Mouse (Mus musculus) limb, embryonic 15.5 days (tissue): Measurements from ENCODE around the gene Pkn2. TPM values are rescaled to one million over a fixed set of nuclear protein-coding genes. Genes with fewer than 3 reads are reported as not detected.

Source experiments
- ATAC-seq: fragments of 200-750 bp; cut with Nextera tagmentation; 2 replicates; pipeline ENCODE4 v1.8.0; 2017; ENCODE audit warnings: low read depth, moderate TSS enrichment; ENCODE audit not compliant: insufficient number of reproducible peaks, low FRiP score, low TSS enrichment
- H3K27ac ChIP-seq: fragments of 300-500 bp; sonication (generic); 2 replicates; pipeline ENCODE4 v1.5.1; 2015; ENCODE audit warnings: moderate library complexity, mild to moderate bottlenecking, inconsistent platforms
- H3K27me3 ChIP-seq: fragments of 300-500 bp; sonication (generic); 2 replicates; pipeline ENCODE4 v1.6.1; 2015; ENCODE audit warnings: inconsistent platforms
- H3K36me3 ChIP-seq: fragments of 300-500 bp; sonication (generic); 2 replicates; pipeline ENCODE4 v1.6.1; 2015; ENCODE audit warnings: inconsistent platforms
- H3K4me1 ChIP-seq: fragments of 300-500 bp; sonication (generic); 2 replicates; pipeline ENCODE4 v1.6.1; 2015; ENCODE audit warnings: inconsistent platforms
- H3K4me2 ChIP-seq: fragments of 300-500 bp; sonication (generic); 2 replicates; pipeline ENCODE4 v1.6.1; 2015; ENCODE audit warnings: mild to moderate bottlenecking, inconsistent platforms
- H3K4me3 ChIP-seq: fragments of 300-500 bp; sonication (generic); 2 replicates; pipeline ENCODE4 v1.5.1; 2015; ENCODE audit warnings: mild to moderate bottlenecking, inconsistent platforms
- H3K9ac ChIP-seq: fragments of 300-500 bp; sonication (generic); 2 replicates; pipeline ENCODE4 v1.6.1; 2015; ENCODE audit warnings: inconsistent platforms
- H3K9me3 ChIP-seq: fragments of 300-500 bp; sonication (generic); 2 replicates; pipeline ENCODE4 v1.6.1; 2016; ENCODE audit warnings: inconsistent platforms
- WGBS: fragments of 180-500 bp; shearing (Covaris S2); methylation state at CpG from one replicate; pipeline ENCODE4 v1.1.7; 2015; 5-methylcytosine and 5-hydroxymethylcytosine counted together
- polyA plus RNA-seq: library from polyadenylated mRNA; unstranded; fragments of >200 nt; fragmentation: Nextera tagmentation; extraction: Ambion mirVana; gene quantifications from 2 replicates; pipeline ENCODE4 v1.2.1, GENCODE M21; 2015

Pkn2 gene
- polyA plus RNA-seq, 1 experiment from 2014 or later = 39.0 TPM

DNA sequence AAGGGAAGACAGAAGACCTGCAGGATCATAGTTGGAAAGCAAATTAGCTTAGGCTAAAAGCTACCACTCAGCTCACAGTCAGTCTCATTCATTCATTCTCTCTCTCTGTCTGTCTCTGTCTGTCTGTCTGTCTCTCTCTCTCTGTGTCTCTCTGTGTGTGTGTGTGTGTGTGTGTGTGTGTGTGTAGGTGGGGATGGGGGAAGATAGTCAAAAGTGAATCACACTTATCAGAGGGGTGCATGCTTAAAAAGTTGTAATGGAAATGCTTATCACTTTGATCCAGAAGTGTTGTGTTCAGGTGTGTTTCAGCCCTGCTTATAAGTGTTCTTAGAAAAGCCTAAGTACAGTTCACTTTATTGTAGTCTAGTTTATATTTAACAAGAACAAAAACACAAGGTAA, 2.8 kb upstream of the Pkn2 start:
- H3K9ac ChIP-seq = no peak overlapping the region
- peaks cover 5% of the 10 kb centered on the region for H3K4me1 ChIP-seq
- no peaks in the 10 kb centered on the region for H3K27me3 ChIP-seq
- no peaks in the 10 kb centered on the region for H3K9me3 ChIP-seq
- H3K36me3 ChIP-seq = no peaks in the 10 kb centered on the region
- no peak overlapping the region for H3K4me3 ChIP-seq
- no peak overlapping the region for H3K4me2 ChIP-seq
- no peak overlapping the region for H3K27ac ChIP-seq
- no peak for ATAC-seq

DNA sequence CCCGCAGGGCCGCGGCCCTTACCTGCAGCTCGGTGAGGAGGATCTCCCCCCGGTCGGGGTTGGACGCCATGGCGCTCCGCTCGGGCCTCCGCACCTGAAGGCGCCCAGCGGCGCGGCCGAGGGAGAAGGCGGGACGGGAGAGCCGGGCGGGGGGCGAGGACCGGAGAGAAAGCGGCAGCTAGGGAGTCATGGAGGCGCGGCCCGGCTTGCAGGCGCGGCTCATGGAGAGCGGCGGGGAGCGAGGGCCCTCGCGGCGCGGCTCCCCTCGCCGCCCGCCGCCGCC, 274 bp downstream of the Pkn2 start:
- ATAC-seq = no peak; the same call in 1 of the 2 replicates
- no peaks in the 10 kb centered on the region for H3K36me3 ChIP-seq
- peak overlapping the region; percentile 100 for H3K4me3 ChIP-seq
- peak overlapping the region; percentile 94 for H3K27ac ChIP-seq
- under 1% methylated on average over 23 of the region's 40 CpGs for WGBS
- H3K9ac ChIP-seq = peak overlapping the region; percentile 98
- H3K27me3 ChIP-seq = no peaks in the 10 kb centered on the region
- peak overlapping the region; percentile 43 for H3K4me2 ChIP-seq
- H3K9me3 ChIP-seq = no peaks in the 10 kb centered on the region
- peaks cover 5% of the 10 kb centered on the region for H3K4me1 ChIP-seq

- Histone ChIP-seq H3K4me3 (peak overlapping the region; percentile 100), H3K9ac (peak overlapping the region; percentile 98), H3K9me3 (no peaks in the 10 kb centered on the region), H3K36me3 (no peaks in the 10 kb centered on the region), H3K27me3 (no peaks in the 10 kb centered on the region), H3K4me2 (peak overlapping the region; percentile 43), H3K4me1 (peaks cover 5% of the 10 kb centered on the region), H3K27ac (peak overlapping the region; percentile 94)
- WGBS = under 1% methylated on average over 49 of the region's 72 CpGs
- no peak; the same call in 1 of the 2 replicates for ATAC-seq
Observed at GRCm38 (mm10) chr3:142880790-142881588, 815 bp downstream of the Pkn2 start.

GRCm38 (mm10) chr3:142863236-142863635, 18.6 kb downstream of the Pkn2 start:
- 71% methylated on average over 2 of the region's 2 CpGs for WGBS
- Histone ChIP-seq H3K9ac (no peak overlapping the region), H3K4me3 (no peak overlapping the region), H3K27me3 (no peaks in the 10 kb centered on the region), H3K4me2 (no peak overlapping the region), H3K4me1 (no peaks in the 10 kb centered on the region), H3K9me3 (no peaks in the 10 kb centered on the region), H3K27ac (no peak overlapping the region), H3K36me3 (no peaks in the 10 kb centered on the region)
- ATAC-seq = no peak

- H3K4me1 ChIP-seq = peaks cover 4% of the 10 kb centered on the region; the same call in 1 of the 2 replicates
- H3K36me3 ChIP-seq = no peaks in the 10 kb centered on the region
- no peaks in the 10 kb centered on the region for H3K9me3 ChIP-seq
- H3K27me3 ChIP-seq = no peaks in the 10 kb centered on the region
- no peak for ATAC-seq
- no peak overlapping the region for H3K27ac ChIP-seq
- H3K9ac ChIP-seq = no peak overlapping the region
- no peak overlapping the region for H3K4me2 ChIP-seq
- 58% methylated on average over 3 of the region's 3 CpGs for WGBS
- no peak overlapping the region for H3K4me3 ChIP-seq
Observed at GRCm38 (mm10) chr3:142856832-142857231, 25.0 kb downstream of the Pkn2 start.

- Histone ChIP-seq H3K4me1 (peaks cover 4% of the 10 kb centered on the region; the same call in 1 of the 2 replicates), H3K9me3 (no peaks in the 10 kb centered on the region), H3K9ac (no peak overlapping the region), H3K4me3 (no peak overlapping the region), H3K4me2 (no peak overlapping the region), H3K27ac (peak overlapping the region; percentile 43; the same call in 1 of the 2 replicates), H3K27me3 (no peaks in the 10 kb centered on the region), H3K36me3 (no peaks in the 10 kb centered on the region)
- ATAC-seq = no peak
- WGBS = 64% methylated on average over 4 of the region's 4 CpGs
Observed at GRCm38 (mm10) chr3:142855961-142856472, 25.8 kb downstream of the Pkn2 start.

DNA sequence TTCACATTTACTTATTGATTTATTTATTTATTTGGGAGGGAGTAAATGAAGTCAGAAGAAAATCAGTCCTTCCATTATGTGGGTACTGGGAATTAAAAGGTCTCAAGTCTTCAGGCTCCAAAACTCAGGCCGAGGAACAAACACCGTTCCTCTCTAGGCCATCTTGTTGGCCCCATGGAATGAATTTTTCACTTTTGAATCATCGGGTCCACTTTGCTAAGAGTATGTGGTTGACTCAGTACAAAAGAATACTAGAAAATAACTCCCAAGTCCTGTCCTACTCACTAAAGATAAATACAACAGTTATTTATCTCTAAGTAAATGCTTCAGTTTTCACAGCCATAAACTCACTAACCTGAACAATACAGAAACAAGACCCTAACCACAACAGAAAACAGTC, 28.9 kb downstream of the Pkn2 start:
- Histone ChIP-seq H3K4me2 (no peak overlapping the region), H3K27ac (no peak overlapping the region), H3K36me3 (no peaks in the 10 kb centered on the region; the same call in 1 of the 2 replicates), H3K9ac (no peak overlapping the region), H3K27me3 (no peaks in the 10 kb centered on the region), H3K9me3 (no peaks in the 10 kb centered on the region), H3K4me3 (no peak overlapping the region), H3K4me1 (peaks cover 4% of the 10 kb centered on the region; the same call in 1 of the 2 replicates)
- no peak for ATAC-seq
- 93% methylated on average over 3 of the region's 3 CpGs for WGBS

DNA sequence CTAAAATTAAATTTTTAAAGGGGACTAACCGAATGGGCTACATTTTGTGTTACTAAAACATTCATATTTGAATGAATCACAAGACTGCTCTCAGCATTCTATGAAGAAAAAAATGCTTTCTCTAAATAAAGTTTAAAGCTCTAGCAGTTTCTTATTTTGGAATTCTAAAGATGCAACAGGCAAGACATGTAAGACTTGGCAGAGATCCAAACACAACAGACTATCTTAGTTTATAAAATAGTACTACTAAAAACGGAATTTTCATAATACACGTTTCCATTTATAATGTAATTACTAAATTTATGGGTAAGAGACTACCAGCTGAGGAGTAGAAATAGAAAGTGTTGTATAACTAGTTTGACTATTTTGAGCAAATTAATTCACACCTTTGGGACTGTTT, 30.2 kb downstream of the Pkn2 start:
- 39% methylated on average over 3 of the region's 3 CpGs for WGBS
- Histone ChIP-seq H3K9ac (no peak overlapping the region), H3K27me3 (no peaks in the 10 kb centered on the region), H3K27ac (no peak overlapping the region), H3K4me3 (no peak overlapping the region), H3K4me2 (no peak overlapping the region), H3K9me3 (no peaks in the 10 kb centered on the region), H3K4me1 (no peaks in the 10 kb centered on the region), H3K36me3 (no peaks in the 10 kb centered on the region; the same call in 1 of the 2 replicates)
- ATAC-seq = no peak

GRCm38 (mm10) chr3:142839961-142840360, 41.8 kb downstream of the Pkn2 start:
- Histone ChIP-seq H3K27me3 (no peaks in the 10 kb centered on the region), H3K4me1 (no peaks in the 10 kb centered on the region), H3K9ac (no peak overlapping the region), H3K4me3 (no peak overlapping the region), H3K27ac (no peak overlapping the region), H3K9me3 (no peaks in the 10 kb centered on the region), H3K36me3 (no peaks in the 10 kb centered on the region; the same call in 1 of the 2 replicates), H3K4me2 (no peak overlapping the region)
- ATAC-seq = no peak
- WGBS = 87% methylated on average over 4 of the region's 4 CpGs

- no peak overlapping the region for H3K9ac ChIP-seq
- no peaks in the 10 kb centered on the region for H3K27me3 ChIP-seq
- peaks cover 3% of the 10 kb centered on the region; the same call in 1 of the 2 replicates for H3K36me3 ChIP-seq
- H3K4me1 ChIP-seq = no peaks in the 10 kb centered on the region
- H3K4me3 ChIP-seq = no peak overlapping the region
- 94% methylated on average over 4 of the region's 4 CpGs for WGBS
- H3K4me2 ChIP-seq = no peak overlapping the region
- H3K9me3 ChIP-seq = no peaks in the 10 kb centered on the region
- H3K27ac ChIP-seq = no peak overlapping the region
- no peak for ATAC-seq
Observed at GRCm38 (mm10) chr3:142834761-142835160, 47.0 kb downstream of the Pkn2 start.

DNA sequence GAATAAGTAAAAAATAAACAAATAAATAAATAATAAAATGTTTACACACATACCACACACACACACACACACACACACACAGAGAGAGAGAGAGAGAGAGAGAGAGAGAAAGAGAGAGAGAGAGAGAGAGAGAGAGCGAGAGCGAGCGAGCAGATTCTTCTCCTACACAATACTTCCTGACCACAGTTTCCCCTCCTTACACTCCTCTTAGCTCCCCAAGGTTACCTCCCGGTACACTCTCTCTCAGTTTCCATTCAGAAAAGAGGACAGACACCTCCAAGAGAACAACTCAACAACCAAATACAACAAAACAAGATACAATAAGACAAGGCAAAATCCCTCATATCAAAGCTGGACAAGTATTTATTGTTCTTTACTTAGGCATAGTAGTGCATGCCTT, 47.8 kb downstream of the Pkn2 start:
- Histone ChIP-seq H3K4me3 (no peak overlapping the region), H3K4me1 (no peaks in the 10 kb centered on the region), H3K9me3 (no peaks in the 10 kb centered on the region), H3K36me3 (peaks cover 3% of the 10 kb centered on the region; the same call in 1 of the 2 replicates), H3K9ac (no peak overlapping the region), H3K27ac (no peak overlapping the region), H3K27me3 (no peaks in the 10 kb centered on the region), H3K4me2 (no peak overlapping the region)
- ATAC-seq = no peak
- 92% methylated on average over 4 of the region's 4 CpGs for WGBS

GRCm38 (mm10) chr3:142832910-142833309, 48.9 kb downstream of the Pkn2 start:
- Histone ChIP-seq H3K4me2 (no peak overlapping the region), H3K9ac (no peak overlapping the region), H3K9me3 (no peaks in the 10 kb centered on the region), H3K36me3 (peaks cover 13% of the 10 kb centered on the region), H3K4me3 (no peak overlapping the region), H3K27ac (no peak overlapping the region), H3K27me3 (no peaks in the 10 kb centered on the region), H3K4me1 (no peaks in the 10 kb centered on the region)
- no peak for ATAC-seq
- 84% methylated on average over 3 of the region's 3 CpGs for WGBS
